Mouse (Mus musculus) urinary bladder, postnatal 10 days (tissue): Measurements from ENCODE around the gene Pate2.

Experiments
- DNase-seq: peaks from one replicate; pipeline ENCODE4 v3.0.0; 2022; ENCODE audit warnings: low spot score

Pate2 gene

GRCm38 (mm10) chr9:35569571-35570534 is at the start of gene Pate2, which contains the start of gene Hyls1:
Gene Pate2, plus strand, starts transcription at chr9:35570284.
Gene Hyls1, minus strand, starts transcription at chr9:35570398.
- DNase-seq = peak; percentile 54

DNA sequence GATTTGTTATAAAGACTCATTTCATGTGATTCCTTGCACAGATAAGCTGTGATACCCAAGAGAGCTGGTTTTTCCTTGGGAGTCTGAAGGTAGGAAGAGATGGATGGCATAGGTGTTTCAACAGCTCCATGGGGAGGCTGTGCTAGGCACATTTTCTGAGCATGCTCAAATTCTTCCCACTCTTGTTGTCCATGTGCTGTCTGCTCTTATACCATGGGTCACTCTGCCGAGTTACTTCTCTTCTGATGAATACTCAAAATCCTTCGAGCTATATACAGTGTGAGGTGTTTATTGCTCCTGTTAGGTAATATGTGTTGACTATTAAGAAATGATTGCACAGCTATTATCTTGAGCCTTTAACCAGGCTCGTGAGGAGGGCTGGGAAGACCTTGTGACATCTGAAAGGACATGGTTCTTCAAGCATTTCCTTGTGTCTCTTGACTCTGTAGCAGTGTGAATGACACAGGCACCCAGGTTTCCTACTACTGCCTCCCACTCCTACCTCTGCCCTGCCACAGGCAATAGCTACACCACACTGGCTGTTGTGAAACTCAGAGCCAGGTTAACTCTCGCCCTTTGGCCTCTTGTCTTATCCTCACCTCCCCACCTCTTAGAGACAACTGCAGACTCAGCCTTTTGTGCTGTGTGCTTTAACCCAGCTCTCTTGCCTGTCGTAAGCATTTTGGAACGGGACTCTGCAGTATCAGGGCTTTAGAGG is 49.3 kb upstream of the Pate2 start:
- DNase-seq = no peak

DNA sequence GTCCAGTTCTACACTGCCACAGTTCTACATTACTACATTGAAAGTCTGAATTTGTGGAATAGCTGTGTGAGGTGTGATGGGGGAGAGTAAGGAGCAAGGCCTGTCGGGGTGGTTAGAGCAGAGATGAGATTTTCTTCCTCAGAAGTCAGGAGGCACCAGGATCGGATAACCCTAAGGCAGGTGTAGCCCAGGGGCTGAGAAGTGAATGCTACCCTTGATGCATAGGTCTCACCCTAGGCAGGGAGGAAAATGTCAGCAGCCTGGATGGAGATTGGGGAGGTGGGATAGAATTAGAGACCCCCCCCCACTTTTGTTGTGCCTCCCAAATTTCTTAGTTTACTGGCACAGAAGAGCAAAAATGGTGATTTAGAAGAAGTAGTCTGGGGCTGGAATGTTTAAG is 47.8 kb upstream of the Pate2 start:
- no peak for DNase-seq

- DNase-seq = no peak
These were observed 47.1 kb upstream of the Pate2 start for GRCm38 (mm10) chr9:35522821-35523515.

DNA sequence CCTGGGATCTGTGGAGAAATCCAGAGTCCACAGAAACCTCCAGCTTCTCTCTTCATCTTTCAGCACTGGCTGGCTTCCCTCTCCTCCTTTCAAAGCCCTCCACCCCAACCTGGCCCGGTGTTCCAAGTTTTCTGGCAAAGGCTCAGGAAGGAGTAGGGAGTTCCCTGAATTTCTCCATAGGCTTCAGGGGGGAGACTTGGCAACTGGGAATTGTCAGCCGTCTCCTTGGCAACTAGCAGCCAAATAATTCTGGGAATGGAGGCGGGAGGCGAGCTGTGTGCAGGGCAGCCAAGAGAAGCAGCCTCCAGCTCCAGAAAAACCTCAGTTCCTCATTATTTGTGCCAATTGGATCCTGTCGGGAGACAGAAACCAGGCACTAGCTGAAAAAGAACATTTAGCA is 46.5 kb upstream of the Pate2 start:
- no peak for DNase-seq

- no peak for DNase-seq
These were observed 46.1 kb upstream of the Pate2 start for GRCm38 (mm10) chr9:35523941-35524411.

DNA sequence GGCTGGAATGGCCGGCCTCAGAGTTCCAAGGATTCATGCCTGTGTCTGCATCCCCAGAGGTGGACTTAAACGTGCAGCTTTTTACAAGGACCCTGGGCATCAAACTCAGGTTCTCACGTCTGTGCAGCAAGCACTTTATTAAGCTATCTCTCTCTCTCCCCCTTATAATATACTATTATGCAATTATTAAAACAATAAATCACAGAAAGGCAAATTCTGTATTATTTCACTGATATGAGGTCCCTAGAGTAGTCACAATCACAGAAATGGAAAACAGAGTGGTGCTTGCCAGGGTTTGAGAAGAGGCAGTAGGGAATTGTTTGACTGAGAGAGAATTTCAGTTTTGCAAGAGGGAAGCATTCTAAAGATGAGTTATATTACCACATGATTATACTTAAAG is 40.9 kb upstream of the Pate2 start:
- no peak for DNase-seq

DNA sequence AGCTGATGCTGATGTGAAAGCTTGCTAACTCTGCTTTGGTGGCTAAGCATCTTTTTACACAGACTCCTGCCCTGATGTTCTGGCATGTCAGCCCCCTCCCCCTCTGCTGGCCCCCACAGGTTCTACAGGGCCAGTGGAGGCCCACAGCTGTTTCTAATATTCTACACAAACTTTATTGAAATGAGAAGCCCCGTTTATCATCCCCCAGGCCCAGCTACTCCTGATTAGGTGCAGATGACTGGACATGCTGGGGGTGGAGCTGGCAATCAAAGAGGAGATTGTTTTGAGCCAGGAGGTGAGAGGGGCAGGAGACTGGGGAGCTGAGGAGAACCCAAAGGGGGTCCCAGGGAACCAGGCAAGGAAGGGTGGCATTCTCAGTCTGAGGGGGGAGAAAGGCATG is 40.3 kb upstream of the Pate2 start:
- DNase-seq = no peak

GRCm38 (mm10) chr9:35533266-35533665 is 36.8 kb upstream of the Pate2 start:
- DNase-seq = no peak

DNA sequence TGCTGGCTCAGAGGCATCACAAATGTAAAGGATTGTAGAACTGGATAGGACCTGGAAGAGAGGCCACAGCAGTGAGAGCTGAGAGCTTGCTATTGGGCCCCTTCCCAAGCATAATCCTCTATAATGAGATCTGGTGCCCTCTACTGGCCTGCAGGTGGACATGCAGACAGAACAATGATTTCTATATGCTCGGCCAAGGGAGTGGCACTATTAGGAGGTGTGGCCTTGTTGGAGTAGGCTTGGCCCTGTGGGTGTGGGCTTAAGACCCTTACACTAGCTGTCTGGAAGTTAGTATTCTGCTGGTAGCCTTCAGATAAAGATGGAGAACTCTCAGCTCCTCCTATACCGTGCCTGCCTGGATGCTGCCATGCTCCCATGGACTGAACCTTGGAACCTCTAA is 35.0 kb upstream of the Pate2 start:
- no peak for DNase-seq

DNA sequence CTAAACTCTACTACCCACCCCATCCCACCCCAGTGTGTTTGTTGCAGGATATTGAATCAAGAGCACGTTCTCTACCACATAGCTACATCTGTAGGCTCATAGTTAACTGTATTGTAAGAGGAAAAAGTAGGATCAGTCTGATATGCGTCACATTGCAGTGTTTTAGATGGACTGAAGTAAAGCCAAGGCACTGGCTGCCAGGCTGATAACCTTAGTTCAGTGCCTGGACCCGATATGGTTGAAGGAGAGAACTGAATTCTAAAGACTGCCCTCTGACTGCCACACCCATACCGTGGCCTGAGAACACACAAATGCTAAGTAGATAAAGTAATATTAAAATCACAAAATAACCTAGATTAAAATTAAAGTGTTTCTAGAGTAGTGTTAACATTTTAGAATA is 34.2 kb upstream of the Pate2 start:
- no peak for DNase-seq

- DNase-seq = no peak
These were observed 30.9 kb upstream of the Pate2 start for GRCm38 (mm10) chr9:35539001-35539750.

DNA sequence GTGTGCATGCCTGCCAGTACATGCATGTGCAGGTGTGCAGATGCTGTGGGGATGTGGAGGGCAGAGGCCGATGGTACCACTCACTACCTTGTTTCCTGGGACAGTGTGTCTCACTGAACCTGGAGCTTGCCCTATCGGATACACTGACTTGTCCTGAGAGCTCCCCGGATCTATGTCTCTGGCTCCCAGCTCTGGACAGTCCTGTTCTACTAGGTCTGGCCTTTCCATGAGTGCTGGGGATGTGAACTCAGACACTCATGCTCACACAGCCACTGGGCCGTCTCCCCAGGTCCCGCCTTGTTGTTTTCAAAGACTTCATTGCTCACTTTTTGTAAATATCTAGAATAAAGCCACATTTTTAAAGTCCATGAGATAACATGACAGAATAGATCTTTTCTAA is 29.1 kb upstream of the Pate2 start:
- no peak for DNase-seq

GRCm38 (mm10) chr9:35541488-35541887 is 28.6 kb upstream of the Pate2 start:
- DNase-seq = peak; percentile 49

GRCm38 (mm10) chr9:35541941-35542340 is 28.1 kb upstream of the Pate2 start:
- DNase-seq = no peak

DNA sequence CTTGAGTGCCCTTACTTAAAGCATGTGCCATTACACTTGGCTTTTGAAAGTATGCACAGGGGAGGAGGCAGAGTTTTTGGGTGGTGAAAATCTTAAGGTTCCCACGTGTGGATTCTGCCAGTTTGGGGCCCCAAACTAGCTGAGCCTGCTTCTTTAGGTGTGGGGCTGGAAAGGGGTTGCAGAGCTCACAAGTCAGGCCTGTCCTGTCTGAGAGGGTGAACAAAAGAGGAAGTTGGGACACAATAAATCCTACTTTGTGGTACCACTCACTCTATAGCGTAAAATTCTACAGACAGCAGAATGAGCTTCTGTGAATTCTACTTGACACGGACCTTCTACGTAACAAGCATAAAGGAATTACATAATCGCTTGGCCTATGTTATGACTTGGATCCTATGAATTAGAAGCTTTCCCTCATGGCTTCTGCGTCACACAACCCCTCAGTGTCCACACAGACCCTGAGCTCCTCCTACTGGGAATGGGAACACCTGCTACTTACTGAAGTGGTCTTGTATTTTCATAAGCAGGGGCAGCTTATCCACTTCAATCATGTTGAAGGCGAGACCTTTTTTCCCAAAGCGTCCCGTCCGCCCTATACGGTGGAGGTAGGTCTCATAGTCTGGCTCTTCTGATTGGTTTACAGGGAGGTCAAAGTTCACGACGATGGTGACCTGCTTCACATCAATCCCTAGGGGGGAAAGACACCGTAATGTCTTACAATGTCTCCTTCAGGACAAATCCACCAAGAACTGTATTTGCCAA is 26.8 kb upstream of the Pate2 start:
- DNase-seq = no peak

GRCm38 (mm10) chr9:35544666-35545065 is 25.4 kb upstream of the Pate2 start:
- DNase-seq = no peak

- DNase-seq = no peak
These were observed 24.4 kb upstream of the Pate2 start for GRCm38 (mm10) chr9:35545704-35546103.

- no peak for DNase-seq
These were observed 23.3 kb upstream of the Pate2 start for GRCm38 (mm10) chr9:35546745-35547144.

DNA sequence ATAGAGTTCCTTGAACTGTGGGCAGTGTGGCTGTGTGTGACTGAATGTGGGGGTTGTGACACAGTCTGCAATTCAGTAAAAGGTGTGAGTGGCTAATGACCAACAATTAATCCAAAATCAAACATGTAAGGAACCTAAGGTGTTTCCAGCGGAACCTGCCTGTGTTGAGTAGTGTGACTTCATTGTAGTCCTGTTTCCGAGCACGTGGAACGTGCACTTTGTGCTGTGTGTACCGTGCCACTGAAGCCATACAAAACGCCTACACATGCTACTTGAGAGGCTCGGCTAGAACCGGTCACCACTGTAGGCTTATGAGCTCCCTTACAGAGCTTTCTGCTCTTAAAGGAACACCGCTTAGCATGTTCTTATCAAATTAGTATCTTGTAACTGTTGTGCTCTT is 21.6 kb upstream of the Pate2 start:
- no peak for DNase-seq
